Mouse (Mus musculus): ENCODE measurements around the gene Gm4631.
"Not testable (repeated sequence)": the region's sequence is repeated elsewhere in the genome, so short reads cannot be mapped to it uniquely, and the experiment has no call there.

The Gm4631 gene

DNA sequence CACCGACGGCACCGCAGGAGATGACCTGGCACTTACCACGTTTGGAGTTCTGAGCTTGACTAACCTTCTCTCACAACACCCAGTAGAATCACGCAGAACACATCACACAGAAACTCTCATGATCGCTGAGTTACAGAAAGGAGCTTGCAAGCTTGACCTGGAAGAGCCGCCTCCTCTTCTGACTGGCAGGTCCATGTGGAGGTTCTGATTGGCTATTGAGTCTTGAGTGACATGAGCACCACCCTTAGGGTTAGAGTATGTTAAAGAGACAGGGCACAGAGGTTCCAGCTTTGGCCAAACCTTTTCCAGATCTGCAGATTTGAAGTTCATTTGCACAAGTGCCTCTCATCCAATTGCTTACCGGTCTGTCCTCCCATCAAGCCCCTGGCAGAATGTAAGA is at the start of gene Gm4631:
Gm4631 (minus strand) TSS at position 101 of the 400 bp plus-strand sequence.
- not testable (repeated sequence) for DNase-seq

DNA sequence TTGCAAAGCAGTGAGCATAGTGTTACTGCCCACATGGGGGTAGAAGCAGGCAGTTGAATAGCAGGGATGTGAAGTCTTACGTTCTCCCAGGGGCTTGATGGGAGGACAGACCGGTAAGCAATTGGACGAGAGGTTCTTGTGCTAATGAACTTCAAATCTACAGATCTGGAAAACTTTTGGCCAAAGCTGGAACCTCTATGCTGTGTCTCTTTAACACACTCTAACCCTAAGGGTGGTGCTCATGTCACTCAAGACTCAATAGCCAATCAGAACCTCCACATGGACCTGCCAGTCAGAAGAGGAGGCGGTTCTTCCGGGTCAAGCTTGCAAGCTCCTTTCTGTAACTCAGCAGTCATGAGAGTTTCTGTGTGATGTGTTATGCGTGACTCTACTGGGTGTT is 34.1 kb upstream of the Gm4631 start, which contains the start of gene Zfp968:
Zfp968 (plus strand) TSS at position 301 of the 400 bp plus-strand sequence.
- DNase-seq, result not testable (repeated sequence)

DNA sequence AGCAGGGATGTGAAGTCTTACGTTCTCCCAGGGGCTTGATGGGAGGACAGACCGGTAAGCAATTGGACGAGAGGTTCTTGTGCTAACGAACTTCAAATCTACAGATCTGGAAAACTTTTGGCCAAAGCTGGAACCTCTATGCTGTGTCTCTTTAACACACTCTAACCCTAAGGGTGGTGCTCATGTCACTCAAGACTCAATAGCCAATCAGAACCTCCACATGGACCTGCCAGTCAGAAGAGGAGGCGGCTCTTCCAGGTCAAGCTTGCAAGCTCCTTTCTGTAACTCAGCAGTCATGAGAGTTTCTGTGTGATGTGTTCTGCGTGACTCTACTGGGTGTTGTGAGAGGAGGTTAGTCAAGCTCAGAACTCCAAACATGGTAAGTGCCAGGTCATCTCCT is 63.2 kb downstream of the Gm4631 start, which contains the start of gene Gm14440:
Gm14440 (plus strand) TSS at position 301 of the 400 bp plus-strand sequence.
- DNase-seq, result not testable (repeated sequence)

All from embryo, embryonic 11 days (tissue).